Mouse (Mus musculus): Measurements from ENCODE around the gene Ipo5.

DNA sequence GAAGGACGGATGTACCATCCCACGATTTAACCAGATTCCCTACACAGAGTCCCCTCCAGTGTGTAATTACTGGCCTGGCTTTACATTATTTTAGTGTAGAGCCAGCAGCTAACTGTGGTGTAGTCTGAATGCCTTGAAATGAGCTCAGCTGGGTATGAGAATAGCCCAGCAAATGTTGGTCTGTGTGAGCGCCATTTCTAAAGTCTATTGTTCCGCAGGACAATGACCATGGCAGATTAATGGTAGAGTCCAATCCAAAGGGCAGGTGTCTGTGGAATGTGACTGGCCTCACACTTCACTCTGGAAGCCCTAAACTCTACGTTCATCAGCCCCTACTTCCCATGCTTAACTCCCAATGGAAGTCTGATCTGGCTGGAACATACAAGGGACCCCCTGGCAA lies 40.3 kb upstream of the Ipo5 start:
- no peak for TF ChIP-seq POLR2A (IDR thresholded peaks at IDR 0.05; ENCODE audit: low read depth, low read length)
- TF ChIP-seq ETS1 (conservative IDR thresholded peaks at IDR 0.05; ENCODE audit: low read depth, low read length), result no peak
- no peak for TF ChIP-seq CTCF (conservative IDR thresholded peaks at IDR 0.05 in 1 of 2, IDR thresholded peaks at IDR 0.05 in 1 of 2; ENCODE audit: low read depth in 2 of 2, low read length in 2 of 2)
- no peak for TF ChIP-seq ZC3H11A (IDR thresholded peaks at IDR 0.05; ENCODE audit: low read depth, low read length)
- no peak for TF ChIP-seq ZKSCAN1 (IDR thresholded peaks at IDR 0.05; ENCODE audit: borderline replicate concordance, low read depth, low read length)
- TF ChIP-seq RAD21 (IDR thresholded peaks at IDR 0.05; ENCODE audit: low read depth, low read length), result no peak
- TF ChIP-seq CHD2 (IDR thresholded peaks at IDR 0.05; ENCODE audit: low read length), result no peak
